Mouse (Mus musculus): ENCODE measurements around the gene Mtrf1l. TPM values are rescaled to one million over a fixed set of nuclear protein-coding genes. Genes with fewer than 3 reads are reported as not detected.

The Mtrf1l gene
- polyA plus RNA-seq, 1 experiment: 2.4 TPM

DNA sequence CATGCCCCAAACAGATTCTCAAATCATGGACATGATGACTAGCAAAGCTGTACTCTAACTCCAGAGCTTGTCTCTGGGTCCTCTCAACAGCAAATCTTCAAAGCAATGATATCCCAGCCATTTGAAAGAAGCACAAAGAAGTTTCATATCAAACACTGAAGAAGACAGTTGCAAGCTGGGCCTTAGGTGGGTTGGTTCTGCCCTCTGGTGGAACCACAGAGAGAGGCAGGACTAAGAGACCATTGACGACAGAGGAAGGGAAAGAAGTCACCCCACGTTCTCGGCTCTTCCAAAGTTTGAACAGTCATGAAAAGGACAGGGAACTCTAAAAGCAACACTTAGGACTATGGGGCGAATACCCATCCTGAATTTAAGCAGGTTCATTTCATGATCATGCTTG is 36.8 kb downstream of the Mtrf1l start:
- DNase-seq: peak; percentile 28
- Histone ChIP-seq H3K4me3 (ENCODE audit: insufficient read depth, low read depth, low read length) (no peak overlapping the region), H3K36me3 (ENCODE audit: control insufficient read depth, insufficient read depth, low read length) (no peaks in the 10 kb centered on the region), H3K4me1 (ENCODE audit: control insufficient read depth, insufficient read depth, low read length) (no peaks in the 10 kb centered on the region), H3K27me3 (replicated peaks; ENCODE audit: control insufficient read depth, insufficient read depth, low read length) (no peaks in the 10 kb centered on the region), H3K27ac (ENCODE audit: insufficient read depth, low read depth, low read length) (no peak overlapping the region)
- TF ChIP-seq POLR2A (IDR thresholded peaks at IDR 0.05; ENCODE audit: low read depth, low read length) (no peak), CTCF (conservative IDR thresholded peaks at IDR 0.05; ENCODE audit: insufficient read depth, insufficient read length, low read depth, low read length) (peak; percentile 69)
- 15% methylated on average over 4 of the region's 4 CpGs for WGBS

Other genes starting within 250 kb of the Mtrf1l start
- gene Myct1, start 230.1 kb downstream of the Mtrf1l start, polyA plus RNA-seq (2012; rRNA removed): 3.4 and 3.8 TPM in 2 replicates
- gene Vip, start 184.7 kb downstream of the Mtrf1l start, polyA plus RNA-seq (2012; rRNA removed): not detected in 2 replicates
- gene Fbxo5, start 18.3 kb downstream of the Mtrf1l start, polyA plus RNA-seq (2012; rRNA removed): 0.64 and 1.1 TPM in 2 replicates
- 0.03 and 0.05 TPM in 2 replicates for gene Rgs17, start 98.5 kb upstream of the Mtrf1l start, polyA plus RNA-seq (2012; rRNA removed)